Mouse (Mus musculus) midbrain, embryonic 11.5 days (tissue): Measurements from ENCODE around the gene Nkpd1. TPM values are rescaled to one million over a fixed set of nuclear protein-coding genes. Genes with fewer than 3 reads are reported as not detected.

Experiments used
- ATAC-seq: fragments of 200-750 bp; cut with Nextera tagmentation; 2 replicates; pipeline ENCODE4 v1.8.0; 2017; ENCODE audit warnings: moderate TSS enrichment, moderate library complexity; ENCODE audit not compliant: low FRiP score
- DNase-seq: peaks from one replicate; pipeline ENCODE4 v3.0.0; 2015; ENCODE audit warnings: low spot score; ENCODE audit errors: missing footprints
- H3K27ac ChIP-seq: fragments of 300-500 bp; sonication (generic); 2 replicates; pipeline ENCODE4 v1.5.1; 2014; ENCODE audit warnings: low read depth, low read length
- H3K27me3 ChIP-seq: fragments of 300-500 bp; sonication (generic); 2 replicates; pipeline ENCODE4 v1.6.1; 2014; ENCODE audit warnings: mild to moderate bottlenecking, low read length, moderate library complexity, mixed read lengths; ENCODE audit not compliant: control insufficient read depth, insufficient read depth
- H3K36me3 ChIP-seq: fragments of 300-500 bp; sonication (generic); 2 replicates; pipeline ENCODE4 v1.6.1; 2014; ENCODE audit warnings: mild to moderate bottlenecking, low read length, moderate library complexity, mixed read lengths; ENCODE audit not compliant: control insufficient read depth, insufficient read depth
- H3K4me1 ChIP-seq: fragments of 300-500 bp; sonication (generic); 2 replicates; pipeline ENCODE4 v1.6.1; 2014; ENCODE audit warnings: low read length; ENCODE audit not compliant: control insufficient read depth, insufficient read depth
- H3K4me2 ChIP-seq: fragments of 300-500 bp; sonication (generic); 2 replicates; pipeline ENCODE4 v1.6.1; 2014; ENCODE audit warnings: mild to moderate bottlenecking, moderate library complexity
- H3K4me3 ChIP-seq: fragments of 300-500 bp; sonication (generic); 2 replicates; pipeline ENCODE4 v1.5.1; 2014; ENCODE audit warnings: low read depth, low read length
- H3K9ac ChIP-seq: fragments of 300-500 bp; sonication (generic); 2 replicates; pipeline ENCODE4 v1.6.1; 2014; ENCODE audit warnings: low read length
- H3K9me3 ChIP-seq: fragments of 300-500 bp; sonication (generic); 2 replicates; pipeline ENCODE4 v1.6.1; 2016; ENCODE audit warnings: low read length; ENCODE audit not compliant: control insufficient read depth
- WGBS: fragments of 180-500 bp; shearing (Covaris S2); extraction: QIAGEN DNeasy Blood & Tissue Kit; methylation state at CpG from one replicate; pipeline ENCODE4 v1.1.7; 2014; 5-methylcytosine and 5-hydroxymethylcytosine counted together
- polyA plus RNA-seq: library from polyadenylated mRNA; unstranded; fragments of >200 nt; fragmentation: Nextera tagmentation; extraction: Ambion mirVana; gene quantifications from 2 replicates; pipeline ENCODE4 v1.2.1, GENCODE M21; 2014

Nkpd1 gene
- polyA plus RNA-seq, 1 experiment from 2014 or later: not detected

DNA sequence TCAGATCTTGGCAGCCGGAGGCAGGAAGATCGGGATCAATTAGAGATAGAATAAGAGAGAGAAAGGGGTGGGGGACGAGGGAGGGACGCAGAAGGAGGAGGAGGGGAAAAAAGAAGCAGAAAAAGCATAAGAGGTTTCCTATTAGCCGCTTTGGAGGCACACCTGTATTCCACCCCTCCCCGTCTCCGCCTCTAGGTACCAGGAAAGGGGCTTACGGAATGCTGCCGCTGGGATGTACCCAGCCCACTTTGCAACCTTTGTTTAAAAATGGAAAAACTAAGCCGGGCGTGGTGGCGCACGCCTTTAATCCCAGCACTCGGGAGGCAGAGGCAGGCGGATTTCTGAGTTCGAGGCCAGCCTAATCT is 56.1 kb downstream of the Nkpd1 start:
- Histone ChIP-seq H3K27ac (no peak overlapping the region), H3K27me3 (peaks cover 35% of the 10 kb centered on the region), H3K9ac (peak overlapping the region; percentile 86), H3K4me3 (peak overlapping the region; percentile 86), H3K9me3 (no peaks in the 10 kb centered on the region), H3K4me1 (peaks cover 11% of the 10 kb centered on the region), H3K4me2 (peak overlapping the region; percentile 67), H3K36me3 (peaks cover 1% of the 10 kb centered on the region; the same call in 1 of the 2 replicates)
- DNase-seq: no peak
- ATAC-seq: no peak
- WGBS: 24% methylated on average over 16 of the region's 16 CpGs

Other genes starting within 250 kb of the Nkpd1 start
- gene Vasp, start 246.0 kb upstream of the Nkpd1 start, polyA plus RNA-seq: 46.0 and 46.9 TPM in 2 replicates
- gene Ppm1n, start 237.8 kb upstream of the Nkpd1 start, polyA plus RNA-seq: 0.18 and 0.50 TPM in 2 replicates
- 48.5 and 53.2 TPM in 2 replicates for gene Rtn2, start 235.2 kb upstream of the Nkpd1 start, polyA plus RNA-seq
- 0.04 TPM in 1 of 2 replicates, not detected in the other for gene Fosb, start 207.8 kb upstream of the Nkpd1 start, polyA plus RNA-seq
- gene Ercc1, start 173.1 kb upstream of the Nkpd1 start, polyA plus RNA-seq: 111 and 118 TPM in 2 replicates
- 15.1 and 15.4 TPM in 2 replicates for gene Cd3eap, start 158.4 kb upstream of the Nkpd1 start, polyA plus RNA-seq
- gene Ppp1r13l, start 158.1 kb upstream of the Nkpd1 start, polyA plus RNA-seq: 3.0 and 3.2 TPM in 2 replicates
- gene Ercc2, start 135.8 kb upstream of the Nkpd1 start, polyA plus RNA-seq: 10.3 and 10.9 TPM in 2 replicates
- 0.37 and 1.4 TPM in 2 replicates for gene Klc3, start 113.7 kb upstream of the Nkpd1 start, polyA plus RNA-seq
- gene Ckm, start 113.1 kb upstream of the Nkpd1 start, polyA plus RNA-seq: not detected in 2 replicates
- gene Mark4, start 59.0 kb upstream of the Nkpd1 start, polyA plus RNA-seq: 8.9 and 10.7 TPM in 2 replicates
- gene Exoc3l2, start 54.5 kb upstream of the Nkpd1 start, polyA plus RNA-seq: 0.77 and 1.1 TPM in 2 replicates
- gene Bloc1s3, start 9.5 kb upstream of the Nkpd1 start, polyA plus RNA-seq: 2.6 TPM in 2 replicates
- gene Trappc6a, start 9.4 kb upstream of the Nkpd1 start, polyA plus RNA-seq: 41.5 and 51.6 TPM in 2 replicates
- 2.8 and 3.0 TPM in 2 replicates for gene Ppp1r37, start 45.2 kb downstream of the Nkpd1 start, polyA plus RNA-seq
- 0.10 and 0.20 TPM in 2 replicates for gene Zfp296, start 59.4 kb downstream of the Nkpd1 start, polyA plus RNA-seq
- gene Gemin7, start 59.8 kb downstream of the Nkpd1 start, polyA plus RNA-seq: 152 and 161 TPM in 2 replicates
- 44.6 and 46.1 TPM in 2 replicates for gene Clasrp, start 86.6 kb downstream of the Nkpd1 start, polyA plus RNA-seq
- gene Relb, start 111.6 kb downstream of the Nkpd1 start, polyA plus RNA-seq: 3.7 and 4.3 TPM in 2 replicates
- gene Clptm1, start 147.2 kb downstream of the Nkpd1 start, polyA plus RNA-seq: 89.7 and 94.1 TPM in 2 replicates
- gene Apoc2, start 160.1 kb downstream of the Nkpd1 start, polyA plus RNA-seq: not detected in 2 replicates
- not detected in 2 replicates for gene Gm44805, start 163.6 kb downstream of the Nkpd1 start, polyA plus RNA-seq
- gene Apoc4, start 163.6 kb downstream of the Nkpd1 start, polyA plus RNA-seq: not detected in 2 replicates
- 1.9 and 3.2 TPM in 2 replicates for gene Apoc1, start 174.8 kb downstream of the Nkpd1 start, polyA plus RNA-seq
- 180 and 196 TPM in 2 replicates for gene Apoe, start 181.3 kb downstream of the Nkpd1 start, polyA plus RNA-seq
- gene Tomm40, start 197.6 kb downstream of the Nkpd1 start, polyA plus RNA-seq: 113 and 138 TPM in 2 replicates
- gene Nectin2, start 232.6 kb downstream of the Nkpd1 start, polyA plus RNA-seq: 48.0 and 52.8 TPM in 2 replicates